Mouse (Mus musculus) embryo, embryonic 11.5 days (tissue): Measurements from ENCODE around the gene Mtf1.

ENCODE experiments used
- DNase-seq: peaks from one replicate; pipeline ENCODE4 v3.0.0-alpha.2; 2012; ENCODE audit warnings: low read depth, low spot score

The Mtf1 gene

GRCm38 (mm10) chr4:124856294-124856693 lies 54.4 kb downstream of the Mtf1 start:
- no peak for DNase-seq

- DNase-seq, result no peak
Observed at GRCm38 (mm10) chr4:124858370-124858769, 56.5 kb downstream of the Mtf1 start.

- peak; percentile 69 for DNase-seq
Observed at GRCm38 (mm10) chr4:124860446-124860845, 58.5 kb downstream of the Mtf1 start.

GRCm38 (mm10) chr4:124861283-124862188 lies 59.6 kb downstream of the Mtf1 start, which contains the start of gene Maneal:
Gene Maneal, minus strand, starts transcription at chr4:124862171.
- no peak for DNase-seq

- DNase-seq, result no peak
Observed at GRCm38 (mm10) chr4:124872719-124873118, 70.8 kb downstream of the Mtf1 start.

- DNase-seq, result no peak
Observed at GRCm38 (mm10) chr4:124880599-124880998, 78.7 kb downstream of the Mtf1 start, which contains the start of gene Epha10. Gene Epha10, plus strand, starts transcription at chr4:124880899.

GRCm38 (mm10) chr4:124881341-124881908 lies 79.5 kb downstream of the Mtf1 start:
- peak; percentile 71 for DNase-seq

GRCm38 (mm10) chr4:124882151-124882729 lies 80.3 kb downstream of the Mtf1 start:
- no peak for DNase-seq

- DNase-seq, result no peak
Observed at GRCm38 (mm10) chr4:124888702-124889101, 86.8 kb downstream of the Mtf1 start.

- no peak for DNase-seq
Observed at GRCm38 (mm10) chr4:124889935-124890334, 88.0 kb downstream of the Mtf1 start.

GRCm38 (mm10) chr4:124890831-124891230 lies 88.9 kb downstream of the Mtf1 start:
- DNase-seq, result no peak

GRCm38 (mm10) chr4:124893769-124894168 lies 91.9 kb downstream of the Mtf1 start:
- DNase-seq, result no peak

- DNase-seq, result no peak
Observed at GRCm38 (mm10) chr4:124894508-124895428, 92.9 kb downstream of the Mtf1 start.

GRCm38 (mm10) chr4:124898428-124898827 lies 96.5 kb downstream of the Mtf1 start:
- no peak for DNase-seq
